Mouse (Mus musculus) forebrain, embryonic 12.5 days (tissue): ENCODE measurements around the gene Ocln. TPM values are rescaled to one million over a fixed set of nuclear protein-coding genes. Genes with fewer than 3 reads are reported as not detected.

Experiments used
- ATAC-seq: fragments of 200-750 bp; cut with Nextera tagmentation; 2 replicates; pipeline ENCODE4 v1.8.0; 2017; ENCODE audit warnings: moderate TSS enrichment; ENCODE audit not compliant: low FRiP score
- H3K27ac ChIP-seq: fragments of 300-500 bp; sonication (generic); 2 replicates; pipeline ENCODE4 v1.5.1; 2016; ENCODE audit warnings: mild to moderate bottlenecking
- H3K27me3 ChIP-seq: fragments of 300-500 bp; sonication (generic); 2 replicates; pipeline ENCODE4 v1.6.1; 2016; ENCODE audit warnings: mild to moderate bottlenecking
- H3K36me3 ChIP-seq: fragments of 300-500 bp; sonication (generic); replicated peaks from 2 replicates; pipeline ENCODE4 v1.6.1; 2016; ENCODE audit warnings: mild to moderate bottlenecking
- H3K4me1 ChIP-seq: fragments of 300-500 bp; sonication (generic); 2 replicates; pipeline ENCODE4 v1.6.1; 2016
- H3K4me2 ChIP-seq: fragments of 300-500 bp; sonication (generic); 2 replicates; pipeline ENCODE4 v1.6.1; 2016; ENCODE audit warnings: mild to moderate bottlenecking, moderate library complexity
- H3K4me3 ChIP-seq: fragments of 300-500 bp; sonication (generic); replicated peaks from 2 replicates; pipeline ENCODE4 v1.5.1; 2016; ENCODE audit warnings: mild to moderate bottlenecking
- H3K9ac ChIP-seq: fragments of 300-500 bp; sonication (generic); 2 replicates; pipeline ENCODE4 v1.6.1; 2016; ENCODE audit warnings: mild to moderate bottlenecking
- H3K9me3 ChIP-seq: fragments of 300-500 bp; sonication (generic); 2 replicates; pipeline ENCODE4 v1.6.1; 2016
- WGBS: fragments of 180-500 bp; shearing (Covaris S2); methylation state at CpG from one replicate; pipeline ENCODE4 v1.1.7; 2016; 5-methylcytosine and 5-hydroxymethylcytosine counted together
- polyA plus RNA-seq: library from polyadenylated mRNA; unstranded; fragments of >200 nt; fragmentation: Nextera tagmentation; extraction: Ambion mirVana; gene quantifications from 2 replicates; pipeline ENCODE4 v1.2.1, GENCODE M21; 2016

Ocln gene
- polyA plus RNA-seq, 1 experiment from 2014 or later: 3.4 TPM

DNA sequence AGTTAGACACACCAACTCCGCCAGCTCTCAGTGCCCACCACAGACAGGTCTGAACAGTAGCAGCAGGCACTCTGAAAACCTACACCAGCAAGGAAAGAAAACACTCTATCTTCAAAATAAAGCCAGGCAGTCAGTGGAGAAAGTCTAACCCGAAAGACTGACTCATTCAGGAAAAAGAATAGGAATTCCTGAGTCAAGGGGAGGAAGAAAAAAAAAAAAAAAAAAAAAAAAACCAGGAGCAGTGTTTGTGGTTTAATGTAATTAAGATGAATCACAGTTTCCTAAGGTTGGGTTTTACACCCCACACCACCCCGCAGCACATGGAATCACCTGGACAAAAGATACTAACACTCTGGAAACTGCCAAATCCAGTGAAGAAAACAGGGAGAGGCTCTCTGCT is 16.4 kb downstream of the Ocln start:
- Histone ChIP-seq H3K36me3 (no peaks in the 10 kb centered on the region), H3K9ac (no peak overlapping the region), H3K9me3 (no peaks in the 10 kb centered on the region), H3K27me3 (no peaks in the 10 kb centered on the region), H3K4me2 (no peak overlapping the region), H3K4me3 (no peak overlapping the region), H3K4me1 (no peaks in the 10 kb centered on the region), H3K27ac (no peak overlapping the region)
- WGBS: 79% methylated on average over 3 of the region's 3 CpGs
- ATAC-seq: no peak

- Histone ChIP-seq H3K4me3 (no peak overlapping the region), H3K27me3 (no peaks in the 10 kb centered on the region), H3K4me1 (no peaks in the 10 kb centered on the region), H3K9me3 (no peaks in the 10 kb centered on the region), H3K4me2 (no peak overlapping the region), H3K36me3 (no peaks in the 10 kb centered on the region), H3K27ac (no peak overlapping the region), H3K9ac (no peak overlapping the region)
- 77% methylated on average over 6 of the region's 6 CpGs for WGBS
- ATAC-seq: no peak
Observed at GRCm38 (mm10) chr13:100532788-100533365, 19.6 kb downstream of the Ocln start.

DNA sequence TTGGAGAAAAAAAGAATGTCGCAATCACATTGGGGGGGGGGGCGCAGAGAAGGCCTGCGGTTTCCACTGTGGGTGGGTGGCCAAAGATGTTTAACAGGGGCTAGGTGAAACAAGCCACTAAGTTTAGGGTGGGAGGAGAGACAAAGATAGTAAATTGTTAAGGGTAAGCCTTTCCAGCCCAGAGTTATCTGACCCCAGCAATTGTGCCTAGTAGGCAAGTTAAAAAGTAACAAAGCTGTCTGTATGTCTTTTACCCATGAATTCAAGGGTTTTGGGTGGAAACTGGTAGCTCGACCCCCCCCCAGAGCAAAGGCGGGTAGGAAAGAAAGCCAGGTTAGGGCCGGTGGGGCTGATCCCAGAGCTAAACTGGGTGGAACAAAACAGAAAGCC is 25.9 kb downstream of the Ocln start:
- Histone ChIP-seq H3K36me3 (no peaks in the 10 kb centered on the region), H3K4me1 (no peaks in the 10 kb centered on the region), H3K4me3 (no peak overlapping the region), H3K27ac (no peak overlapping the region), H3K9me3 (no peaks in the 10 kb centered on the region), H3K4me2 (no peak overlapping the region), H3K9ac (no peak overlapping the region), H3K27me3 (no peaks in the 10 kb centered on the region)
- 78% methylated on average over 6 of the region's 6 CpGs for WGBS
- no peak for ATAC-seq

- Histone ChIP-seq H3K4me2 (no peak overlapping the region), H3K9me3 (no peaks in the 10 kb centered on the region), H3K27me3 (no peaks in the 10 kb centered on the region), H3K27ac (no peak overlapping the region), H3K9ac (no peak overlapping the region), H3K4me1 (no peaks in the 10 kb centered on the region), H3K36me3 (no peaks in the 10 kb centered on the region), H3K4me3 (no peak overlapping the region)
- ATAC-seq: no peak
- WGBS: 81% methylated on average over 6 of the region's 6 CpGs
Observed at GRCm38 (mm10) chr13:100525935-100526648, 26.4 kb downstream of the Ocln start.

DNA sequence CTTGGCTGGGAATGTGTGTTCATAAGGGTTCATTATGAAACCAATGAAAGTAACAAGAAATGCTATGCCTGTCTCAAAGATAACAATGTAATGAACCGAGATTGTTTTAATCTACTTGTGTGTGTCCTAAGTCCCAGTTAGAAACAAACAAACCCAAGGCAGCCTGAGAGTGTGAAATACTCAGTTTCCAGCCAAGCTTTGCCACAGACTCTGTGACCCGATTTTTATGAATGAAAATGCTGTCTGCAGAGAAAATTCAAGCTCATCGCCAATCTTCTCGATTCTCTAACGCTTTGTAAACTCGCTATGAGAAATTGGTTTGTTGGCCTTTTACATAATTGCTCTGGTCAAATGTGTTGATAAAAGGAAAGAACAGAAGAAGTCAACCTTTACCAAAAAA is 27.6 kb downstream of the Ocln start:
- H3K4me2 ChIP-seq: no peak overlapping the region
- no peak for ATAC-seq
- H3K4me3 ChIP-seq: no peak overlapping the region
- H3K27me3 ChIP-seq: no peaks in the 10 kb centered on the region
- H3K9me3 ChIP-seq: no peaks in the 10 kb centered on the region
- no peak overlapping the region for H3K27ac ChIP-seq
- no peaks in the 10 kb centered on the region for H3K36me3 ChIP-seq
- H3K4me1 ChIP-seq: no peaks in the 10 kb centered on the region
- no peak overlapping the region for H3K9ac ChIP-seq
- WGBS: 89% methylated on average over 6 of the region's 6 CpGs

DNA sequence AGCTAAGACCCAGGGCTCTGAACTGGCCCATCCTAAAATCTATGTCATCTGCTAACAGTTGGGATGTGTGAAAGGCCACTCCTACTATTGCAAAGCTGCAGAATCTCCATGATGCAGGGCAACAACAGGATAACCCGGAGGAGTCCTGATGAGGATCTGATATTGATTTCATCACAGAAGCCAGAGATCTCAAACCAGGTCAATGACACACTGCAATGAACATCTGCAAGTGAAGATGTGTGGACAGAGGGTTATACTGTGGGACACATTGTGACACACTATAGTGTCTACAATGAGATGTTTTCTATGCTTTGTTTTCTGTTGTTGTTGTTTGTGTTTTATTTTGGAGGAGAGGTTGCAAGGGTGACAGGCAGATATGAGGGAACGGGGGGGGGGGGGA is 28.8 kb downstream of the Ocln start:
- no peaks in the 10 kb centered on the region for H3K27me3 ChIP-seq
- H3K4me3 ChIP-seq: no peak overlapping the region
- H3K27ac ChIP-seq: no peak overlapping the region
- H3K4me1 ChIP-seq: no peaks in the 10 kb centered on the region
- H3K36me3 ChIP-seq: no peaks in the 10 kb centered on the region
- 94% methylated on average over 2 of the region's 2 CpGs for WGBS
- H3K4me2 ChIP-seq: no peak overlapping the region
- no peaks in the 10 kb centered on the region for H3K9me3 ChIP-seq
- ATAC-seq: no peak
- H3K9ac ChIP-seq: no peak overlapping the region

DNA sequence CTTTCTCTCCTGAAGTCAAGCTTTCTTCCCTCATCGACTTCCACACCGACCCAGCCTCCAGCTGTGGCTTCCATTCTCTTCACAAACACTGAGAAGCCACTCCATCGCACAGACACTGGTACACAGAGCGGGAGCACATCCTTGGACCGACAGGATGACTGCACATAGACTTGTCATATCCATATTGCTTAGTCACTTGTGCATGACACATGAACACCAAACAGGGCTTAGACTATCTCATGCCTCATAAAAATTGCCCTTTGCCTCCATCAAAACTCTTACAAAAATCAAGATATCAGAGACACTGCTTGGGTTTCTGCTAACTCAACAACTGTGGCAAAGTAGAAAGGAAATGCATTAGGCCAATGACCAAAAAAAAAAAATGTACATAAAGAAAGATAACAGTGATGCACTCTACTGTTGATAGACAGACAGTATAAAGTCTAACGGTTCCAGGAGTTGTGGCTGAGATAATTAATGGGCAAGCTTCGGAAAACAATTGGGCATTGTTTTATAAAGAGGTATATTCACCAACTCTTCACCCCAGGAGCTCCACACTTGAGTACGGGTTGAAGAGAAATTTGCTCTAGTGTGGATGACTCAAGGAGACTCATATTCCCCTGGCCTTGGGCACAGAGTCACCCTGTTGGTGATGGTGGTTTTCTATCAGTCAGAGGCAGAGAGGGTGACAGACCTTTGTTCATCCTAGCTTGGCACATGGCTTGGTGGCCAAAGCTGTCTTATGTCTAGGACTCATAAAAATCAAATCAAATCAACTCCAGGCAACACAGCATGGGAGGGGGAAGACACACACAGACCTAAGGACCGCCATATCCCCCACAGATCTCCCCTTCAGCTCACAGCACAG is 30.6 kb downstream of the Ocln start:
- no peak overlapping the region for H3K27ac ChIP-seq
- H3K4me1 ChIP-seq: no peaks in the 10 kb centered on the region
- no peak overlapping the region for H3K4me3 ChIP-seq
- H3K9ac ChIP-seq: no peak overlapping the region
- no peaks in the 10 kb centered on the region for H3K27me3 ChIP-seq
- ATAC-seq: no peak
- H3K36me3 ChIP-seq: no peaks in the 10 kb centered on the region
- no peak overlapping the region for H3K4me2 ChIP-seq
- WGBS: 79% methylated on average over 9 of the region's 9 CpGs
- no peaks in the 10 kb centered on the region for H3K9me3 ChIP-seq

DNA sequence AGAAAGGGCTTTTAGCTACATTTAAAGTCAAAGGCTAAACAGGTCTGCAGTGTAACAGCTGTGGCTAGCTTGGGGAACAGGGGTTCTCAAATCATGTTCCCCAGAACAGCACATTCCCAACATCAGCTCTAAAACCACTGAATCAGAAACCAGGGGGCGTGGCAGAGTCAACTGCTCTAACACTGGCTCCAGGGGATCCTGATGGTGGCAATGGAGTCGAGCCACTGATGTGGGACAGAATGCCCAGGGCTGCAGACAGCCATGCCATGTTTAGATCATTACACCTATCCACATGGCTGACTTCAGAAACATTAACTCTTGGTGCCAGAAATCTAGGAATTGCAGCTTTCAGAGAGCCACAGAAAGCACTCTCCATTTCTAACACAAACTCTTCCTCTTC is 33.4 kb downstream of the Ocln start:
- H3K36me3 ChIP-seq: no peaks in the 10 kb centered on the region
- no peak for ATAC-seq
- H3K27me3 ChIP-seq: no peaks in the 10 kb centered on the region
- peaks cover 3% of the 10 kb centered on the region; the same call in 1 of the 2 replicates for H3K4me1 ChIP-seq
- no peaks in the 10 kb centered on the region for H3K9me3 ChIP-seq
- no peak overlapping the region for H3K4me2 ChIP-seq
- 79% methylated on average over 2 of the region's 2 CpGs for WGBS
- H3K9ac ChIP-seq: no peak overlapping the region
- H3K27ac ChIP-seq: no peak overlapping the region
- no peak overlapping the region for H3K4me3 ChIP-seq

GRCm38 (mm10) chr13:100518191-100518590 is 34.3 kb downstream of the Ocln start:
- WGBS: 88% methylated on average over 6 of the region's 6 CpGs
- Histone ChIP-seq H3K4me3 (no peak overlapping the region), H3K36me3 (no peaks in the 10 kb centered on the region), H3K27me3 (no peaks in the 10 kb centered on the region), H3K27ac (no peak overlapping the region), H3K9me3 (no peaks in the 10 kb centered on the region), H3K4me1 (peaks cover 3% of the 10 kb centered on the region; the same call in 1 of the 2 replicates), H3K9ac (no peak overlapping the region), H3K4me2 (no peak overlapping the region)
- ATAC-seq: no peak

DNA sequence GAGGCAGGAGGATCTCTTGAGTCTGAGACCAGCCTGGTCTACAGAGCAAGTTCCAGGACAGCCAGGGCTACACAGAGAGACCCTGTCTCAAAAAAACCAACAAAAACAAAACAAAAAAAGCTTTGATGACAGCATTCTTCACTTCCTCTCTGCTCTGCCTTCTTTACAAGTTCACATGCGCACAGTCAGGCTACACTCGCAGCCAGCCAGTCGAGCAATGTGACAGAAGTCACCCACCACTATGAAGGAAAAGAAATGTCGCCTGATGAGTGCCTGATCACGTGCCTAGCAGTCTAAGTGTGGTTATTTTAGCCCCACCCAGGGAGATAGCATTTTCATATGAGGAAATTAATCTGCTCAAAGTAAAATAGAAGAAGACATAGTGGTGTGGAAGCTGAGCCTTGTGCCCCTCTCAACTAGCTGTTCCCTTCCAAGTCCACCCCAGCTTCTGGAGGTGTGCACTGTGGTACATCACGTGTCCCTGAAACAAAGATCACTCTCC is 34.8 kb downstream of the Ocln start:
- no peak for ATAC-seq
- no peak overlapping the region for H3K4me3 ChIP-seq
- WGBS: 84% methylated on average over 6 of the region's 6 CpGs

DNA sequence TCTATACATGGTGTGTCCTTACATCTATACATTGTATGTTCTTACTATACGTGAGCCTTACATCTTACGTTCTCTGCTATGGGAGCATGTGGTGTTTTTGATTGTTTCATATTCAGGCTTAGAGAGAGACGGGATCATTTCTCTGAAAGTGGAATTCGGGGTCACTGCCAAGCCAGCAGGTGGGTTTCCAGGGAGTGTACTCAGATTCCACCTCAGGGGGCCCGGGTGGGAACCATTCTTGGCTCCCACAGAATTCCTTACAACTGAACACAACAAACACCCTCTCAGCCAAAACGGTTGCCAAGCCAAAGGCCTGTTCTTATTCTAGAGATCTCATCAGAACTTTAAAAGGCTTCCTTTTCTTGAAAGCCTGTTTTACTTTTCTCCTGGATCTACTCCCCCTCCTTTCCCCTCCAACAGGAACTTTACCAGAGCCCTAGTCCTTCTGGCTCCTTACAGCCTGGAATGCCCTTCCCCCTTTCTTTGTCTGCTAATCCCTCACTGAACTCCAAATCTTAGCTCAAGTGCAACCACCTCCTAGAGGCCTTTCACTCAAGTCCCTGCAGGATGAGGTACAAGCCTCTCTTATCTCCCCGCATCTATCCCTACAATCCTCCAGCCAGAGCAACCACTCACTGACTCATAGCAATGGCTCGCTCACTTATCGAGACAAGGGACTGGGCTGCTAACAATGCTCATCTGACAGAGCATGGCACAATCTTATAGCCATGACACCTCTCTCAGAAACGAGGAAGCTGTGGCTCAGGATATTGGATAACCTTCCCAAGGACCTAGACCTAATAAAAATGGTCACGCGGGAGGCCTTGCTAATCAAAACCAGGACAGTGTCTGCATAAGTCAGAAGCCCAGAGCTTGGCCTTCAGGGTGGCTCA is 36.1 kb downstream of the Ocln start:
- WGBS: 40% methylated on average over 12 of the region's 12 CpGs

More for the DNA sequence above, 34.8 kb downstream of the Ocln start:
- Histone ChIP-seq H3K27me3 (no peaks in the 10 kb centered on the region), H3K9ac (no peak overlapping the region), H3K4me1 (peaks cover 3% of the 10 kb centered on the region; the same call in 1 of the 2 replicates), H3K36me3 (no peaks in the 10 kb centered on the region), H3K9me3 (no peaks in the 10 kb centered on the region), H3K4me2 (no peak overlapping the region), H3K27ac (no peak overlapping the region)

More for the DNA sequence above, 36.1 kb downstream of the Ocln start:
- Histone ChIP-seq H3K4me2 (no peak overlapping the region; the same call in 1 of the 2 replicates), H3K36me3 (no peaks in the 10 kb centered on the region), H3K4me1 (peaks cover 3% of the 10 kb centered on the region; the same call in 1 of the 2 replicates), H3K9ac (no peak overlapping the region), H3K9me3 (no peaks in the 10 kb centered on the region), H3K27ac (0 out of 2 replicates have a peak overlapping the region, but pooled peaks have one; percentile 9), H3K4me3 (no peak overlapping the region), H3K27me3 (no peaks in the 10 kb centered on the region)
- no peak for ATAC-seq
